9 mouse cellular contexts compared by ENCODE assay signal in the genomic region with DNA sequence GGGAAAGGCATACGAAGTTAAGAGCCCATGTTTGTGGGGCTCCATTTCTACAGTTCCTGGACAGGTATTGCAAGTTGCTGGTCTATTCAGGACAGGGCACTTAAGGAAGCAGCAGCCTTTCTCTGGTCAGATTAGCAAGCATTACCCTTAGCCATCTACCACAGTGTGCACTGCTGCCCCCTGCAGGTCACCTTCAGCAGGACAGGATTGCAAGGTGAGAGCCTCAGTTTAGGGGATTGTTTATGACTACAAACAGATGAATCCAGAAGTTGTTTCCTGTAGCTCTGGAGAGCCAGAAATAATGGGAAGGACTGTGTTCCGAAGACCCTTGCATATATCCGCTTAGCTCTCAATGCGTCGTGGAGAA. TPM values are rescaled to one million over a fixed set of nuclear protein-coding genes. Genes with fewer than 3 reads are reported as not detected.
DNase-seq lines count a peak whose midpoint lies in the region; ATAC-seq and TF ChIP-seq lines count a peak whose summit lies in the region.
"Had no signal": no experiment of that assay in that cellular context is flagged by ENCODE, and none has a peak within 500 bp of the region (broad histone marks: within the 10 kb centered on the region; RNA-seq: fewer than 3 reads in every experiment).

No protein-coding gene starts in this region.

- peaks cover 33% of the 10 kb centered on the region for H3K4me1 ChIP-seq in kidney, embryonic 15.5 days
- H3K4me1 ChIP-seq in ES-Bruce4 (ENCODE audit: control insufficient read depth, insufficient read depth, low read length), result no peaks in the 10 kb centered on the region
- H3K4me1 ChIP-seq in embryonic facial prominence, embryonic 11.5 days (ENCODE audit: control insufficient read depth, insufficient read depth, low read length), result no peaks in the 10 kb centered on the region; the same call in 1 of the 2 replicates
- peaks cover 9% of the 10 kb centered on the region; the same call in 1 of the 2 replicates for H3K4me1 ChIP-seq in limb, embryonic 11.5 days (ENCODE audit: control insufficient read depth, insufficient read depth, low read length)

- peak; percentile 94 for TF ChIP-seq CTCF in ES-Bruce4 (IDR thresholded peaks at IDR 0.05; ENCODE audit: low read depth, low read length)

- H3K9ac ChIP-seq in kidney, embryonic 15.5 days, result no peak overlapping the region
- no peak overlapping the region for H3K9ac ChIP-seq in ES-Bruce4 (ENCODE audit: low read depth, poor library complexity, severe bottlenecking)
- H3K9ac ChIP-seq in embryonic facial prominence, embryonic 11.5 days (replicated peaks; ENCODE audit: low read length), result no peak overlapping the region
- H3K9ac ChIP-seq in limb, embryonic 11.5 days (ENCODE audit: low read length), result no peak overlapping the region
- H3K9ac ChIP-seq: midbrain, embryonic 12.5 days had no signal

- no peaks in the 10 kb centered on the region for H3K36me3 ChIP-seq in kidney, embryonic 15.5 days
- no peaks in the 10 kb centered on the region for H3K36me3 ChIP-seq in ES-Bruce4 (ENCODE audit: control insufficient read depth, insufficient read depth, low read length, poor library complexity, severe bottlenecking)
- no peaks in the 10 kb centered on the region for H3K36me3 ChIP-seq in embryonic facial prominence, embryonic 11.5 days (replicated peaks; ENCODE audit: control insufficient read depth, insufficient read depth, low read depth, low read length)
- H3K36me3 ChIP-seq in limb, embryonic 11.5 days (ENCODE audit: control insufficient read depth, insufficient read depth, low read length), result no peaks in the 10 kb centered on the region; the same call in 1 of the 2 replicates
- H3K36me3 ChIP-seq: midbrain, embryonic 12.5 days had no signal

- DNase-seq in kidney, adult 18-20 months, result peak; percentile 83
- peak; percentile 30 to 53 for DNase-seq in adrenal gland, postnatal 4 days (ENCODE audit: low spot score in 2 of 2)
- DNase-seq in embryonic facial prominence, embryonic 11.5 days (ENCODE audit: low spot score), result peak; percentile 61
- peak; percentile 77 for DNase-seq in limb, embryonic 11.5 days (ENCODE audit: low spot score)
- peak; percentile 70 for DNase-seq in retina, embryonic 14.5 days (ENCODE audit: low spot score)
- DNase-seq in frontal cortex, postnatal 10 days (ENCODE audit: low spot score in 2 of 2), result no peak

- TF ChIP-seq POLR2A in ES-Bruce4 (IDR thresholded peaks at IDR 0.05; ENCODE audit: insufficient read depth, low read length), result no peak

- no peaks in the 10 kb centered on the region for H3K9me3 ChIP-seq in kidney, embryonic 15.5 days (replicated peaks)
- no peaks in the 10 kb centered on the region for H3K9me3 ChIP-seq in ES-Bruce4 (replicated peaks; ENCODE audit: control insufficient read depth, insufficient read depth, low read length, poor library complexity, severe bottlenecking)
- no peaks in the 10 kb centered on the region for H3K9me3 ChIP-seq in embryonic facial prominence, embryonic 11.5 days (replicated peaks; ENCODE audit: control insufficient read depth, low read length)
- no peaks in the 10 kb centered on the region for H3K9me3 ChIP-seq in limb, embryonic 11.5 days (ENCODE audit: control insufficient read depth, low read length)
- H3K9me3 ChIP-seq: midbrain, embryonic 12.5 days had no signal

- 67% methylated on average over 5 of the region's 5 CpGs for WGBS in kidney, embryonic 15.5 days
- WGBS in embryonic facial prominence, embryonic 11.5 days, result 49% methylated on average over 5 of the region's 5 CpGs
- 56% methylated on average over 5 of the region's 5 CpGs for WGBS in limb, embryonic 11.5 days

- H3K4me3 ChIP-seq in kidney, embryonic 15.5 days (replicated peaks), result no peak overlapping the region
- H3K4me3 ChIP-seq in ES-Bruce4 (ENCODE audit: low read depth, low read length), result no peak overlapping the region
- no peak overlapping the region for H3K4me3 ChIP-seq in embryonic facial prominence, embryonic 11.5 days (ENCODE audit: low read depth, low read length)
- H3K4me3 ChIP-seq in limb, embryonic 11.5 days (ENCODE audit: low read depth, low read length), result no peak overlapping the region
- H3K4me3 ChIP-seq: midbrain, embryonic 12.5 days had no signal

- H3K4me2 ChIP-seq in kidney, embryonic 15.5 days, result no peak overlapping the region
- H3K4me2 ChIP-seq in embryonic facial prominence, embryonic 11.5 days (ENCODE audit: low read depth, low read length), result no peak overlapping the region
- H3K4me2 ChIP-seq in limb, embryonic 11.5 days (ENCODE audit: low read depth, severe bottlenecking), result no peak overlapping the region
- H3K4me2 ChIP-seq: midbrain, embryonic 12.5 days had no signal

- TF ChIP-seq EP300 in ES-Bruce4 (IDR thresholded peaks at IDR 0.05; ENCODE audit: insufficient read depth, low read depth, low read length), result no peak

- peaks cover 26% of the 10 kb centered on the region for H3K27me3 ChIP-seq in kidney, embryonic 15.5 days
- peaks cover 5% of the 10 kb centered on the region; the same call in 1 of the 2 replicates for H3K27me3 ChIP-seq in ES-Bruce4 (ENCODE audit: control insufficient read depth, insufficient read depth, low read length, poor library complexity, severe bottlenecking)
- peaks cover 16% of the 10 kb centered on the region for H3K27me3 ChIP-seq in embryonic facial prominence, embryonic 11.5 days (ENCODE audit: control insufficient read depth, insufficient read depth, low read length)
- peaks cover 23% of the 10 kb centered on the region for H3K27me3 ChIP-seq in limb, embryonic 11.5 days (ENCODE audit: control insufficient read depth, insufficient read depth, low read length)

- no peak for ATAC-seq in kidney, embryonic 15.5 days (replicated peaks; ENCODE audit: low FRiP score)
- ATAC-seq in embryonic facial prominence, embryonic 11.5 days (replicated peaks; ENCODE audit: insufficient number of reproducible peaks, low FRiP score, low TSS enrichment, low read depth), result no peak
- no peak for ATAC-seq in limb, embryonic 11.5 days (ENCODE audit: insufficient number of reproducible peaks, low FRiP score, low TSS enrichment, low read depth)

- H3K27ac ChIP-seq in kidney, embryonic 15.5 days, result no peak overlapping the region
- no peak overlapping the region for H3K27ac ChIP-seq in ES-Bruce4 (ENCODE audit: insufficient read depth, low read length)
- no peak overlapping the region for H3K27ac ChIP-seq in embryonic facial prominence, embryonic 11.5 days (replicated peaks; ENCODE audit: low read depth, low read length)
- H3K27ac ChIP-seq in limb, embryonic 11.5 days (replicated peaks; ENCODE audit: low read depth, low read length), result no peak overlapping the region
- H3K27ac ChIP-seq: midbrain, embryonic 12.5 days had no signal

RNA-seq across cellular contexts. Expression of gene Ripply3, which starts 3.6 kb away (rescaled TPM):
- polyA plus RNA-seq in kidney, embryonic 15.5 days (2015; fragmentation: Nextera tagmentation; extraction: Ambion mirVana), result 14.6 and 15.1 TPM in 2 replicates
- 0.87 and 0.91 TPM in 2 replicates for polyA plus RNA-seq in ES-Bruce4 (2011; ENCODE audit: insufficient read depth, insufficient read length, low read depth, missing spikeins)
- 1 to 10 TPM; 5.5 to 6.2 TPM for total RNA-seq in adrenal gland, postnatal 4 days (2021)
- polyA plus RNA-seq in embryonic facial prominence, embryonic 11.5 days (2014; fragmentation: Nextera tagmentation; extraction: Ambion mirVana), result 5.2 and 6.3 TPM in 2 replicates
- polyA plus RNA-seq in limb, embryonic 11.5 days (2014; fragmentation: Nextera tagmentation; extraction: Ambion mirVana), result 3.9 and 4.3 TPM in 2 replicates

RNA-seq across cellular contexts. Expression of gene Hlcs, which starts 18.5 kb away (rescaled TPM):
- 10.6 and 10.9 TPM in 2 replicates for polyA plus RNA-seq in kidney, embryonic 15.5 days (2015; fragmentation: Nextera tagmentation; extraction: Ambion mirVana)
- polyA plus RNA-seq in ES-Bruce4 (2011; ENCODE audit: insufficient read depth, insufficient read length, low read depth, missing spikeins), result 12.6 and 14.1 TPM in 2 replicates
- total RNA-seq in adrenal gland, postnatal 4 days (2021), result 10 to 100 TPM; 20.6 to 23.1 TPM
- polyA plus RNA-seq in embryonic facial prominence, embryonic 11.5 days (2014; fragmentation: Nextera tagmentation; extraction: Ambion mirVana), result 7.4 and 8.6 TPM in 2 replicates
- 8.4 and 10.4 TPM in 2 replicates for polyA plus RNA-seq in limb, embryonic 11.5 days (2014; fragmentation: Nextera tagmentation; extraction: Ambion mirVana)

RNA-seq across cellular contexts. Expression of gene Ttc3, which starts 38.5 kb away (rescaled TPM):
- polyA plus RNA-seq in kidney, embryonic 15.5 days (2015; fragmentation: Nextera tagmentation; extraction: Ambion mirVana), result 228 and 230 TPM in 2 replicates
- polyA plus RNA-seq in ES-Bruce4 (2011; ENCODE audit: insufficient read depth, insufficient read length, low read depth, missing spikeins), result 149 and 152 TPM in 2 replicates
- 100 to 1,000 TPM; 163 to 178 TPM for total RNA-seq in adrenal gland, postnatal 4 days (2021)
- polyA plus RNA-seq in embryonic facial prominence, embryonic 11.5 days (2014; fragmentation: Nextera tagmentation; extraction: Ambion mirVana), result 407 and 435 TPM in 2 replicates
- polyA plus RNA-seq in limb, embryonic 11.5 days (2014; fragmentation: Nextera tagmentation; extraction: Ambion mirVana), result 328 and 349 TPM in 2 replicates

RNA-seq across cellular contexts. Expression of gene Pigp, which starts 39.8 kb away (rescaled TPM):
- 113 and 129 TPM in 2 replicates for polyA plus RNA-seq in kidney, embryonic 15.5 days (2015; fragmentation: Nextera tagmentation; extraction: Ambion mirVana)
- polyA plus RNA-seq in ES-Bruce4 (2011; ENCODE audit: insufficient read depth, insufficient read length, low read depth, missing spikeins), result 54.7 and 65.3 TPM in 2 replicates
- 100 to 1,000 TPM; 101 to 106 TPM for total RNA-seq in adrenal gland, postnatal 4 days (2021)
- polyA plus RNA-seq in embryonic facial prominence, embryonic 11.5 days (2014; fragmentation: Nextera tagmentation; extraction: Ambion mirVana), result 77.5 and 79.1 TPM in 2 replicates
- polyA plus RNA-seq in limb, embryonic 11.5 days (2014; fragmentation: Nextera tagmentation; extraction: Ambion mirVana), result 70.0 and 74.2 TPM in 2 replicates

Comparison
In these comparisons a context has a peak if more than half of its experiments do, and no peak if none do; other contexts are left out.
1. DNase-seq: peak in kidney, adult 18-20 months (single experiment), adrenal gland, postnatal 4 days (2 of 2), embryonic facial prominence, embryonic 11.5 days (single experiment), limb, embryonic 11.5 days (single experiment) and retina, embryonic 14.5 days (single experiment); none in frontal cortex, postnatal 10 days (0 of 2).